Mouse (Mus musculus): ENCODE measurements at regions not wholly inside any gene's neighbourhood (a gene's known extent, or its start where the extent isn't known, plus 50 kb on each side); places are given as distances from the start of the nearest gene placed in this dataset.

- DNase-seq (ENCODE audit: low spot score in 2 of 2): no peak
Observed at GRCm38 (mm10) chr1:133549816-133550215, 60.3 kb downstream of the Snrpe start.

GRCm38 (mm10) chr1:133548971-133549370 lies 61.1 kb downstream of the Snrpe start:
- DNase-seq (ENCODE audit: low spot score in 2 of 2): no peak

- no peak for DNase-seq (ENCODE audit: low spot score in 2 of 2)
Observed at GRCm38 (mm10) chr1:133547541-133547940, 62.5 kb downstream of the Snrpe start.

GRCm38 (mm10) chr1:133544996-133545395 lies 65.1 kb downstream of the Snrpe start:
- no peak for DNase-seq (ENCODE audit: low spot score in 2 of 2)

GRCm38 (mm10) chr1:133543751-133544150 lies 66.3 kb downstream of the Snrpe start:
- DNase-seq (ENCODE audit: low spot score in 2 of 2): no peak

GRCm38 (mm10) chr1:133541996-133542775 lies 67.9 kb downstream of the Snrpe start:
- DNase-seq (ENCODE audit: low spot score in 2 of 2): no peak

GRCm38 (mm10) chr1:133530698-133531097 lies 79.4 kb downstream of the Snrpe start:
- no peak for DNase-seq (ENCODE audit: low spot score in 2 of 2)

- DNase-seq (ENCODE audit: low spot score in 2 of 2): no peak
Observed at GRCm38 (mm10) chr1:133529817-133530216, 80.3 kb downstream of the Snrpe start.

GRCm38 (mm10) chr1:133527651-133528385 lies 82.3 kb downstream of the Snrpe start:
- peak in 1 of 2 experiments; percentile 1 for DNase-seq (ENCODE audit: low spot score in 2 of 2)

- no peak for DNase-seq (ENCODE audit: low spot score in 2 of 2)
Observed at GRCm38 (mm10) chr1:133522825-133523224, 87.3 kb downstream of the Snrpe start.

- no peak for DNase-seq (ENCODE audit: low spot score in 2 of 2)
Observed at GRCm38 (mm10) chr1:133520652-133521051, 89.4 kb downstream of the Snrpe start.

- DNase-seq (ENCODE audit: low spot score in 2 of 2): no peak
Observed at GRCm38 (mm10) chr1:133517020-133517419, 92.8 kb upstream of the Sox13 start.

- DNase-seq (ENCODE audit: low spot score in 2 of 2): no peak
Observed at GRCm38 (mm10) chr1:133504116-133504515, 79.9 kb upstream of the Sox13 start.

GRCm38 (mm10) chr1:133503336-133503735 lies 79.2 kb upstream of the Sox13 start:
- DNase-seq (ENCODE audit: low spot score in 2 of 2): no peak

- no peak for DNase-seq (ENCODE audit: low spot score in 2 of 2)
Observed at GRCm38 (mm10) chr1:133501016-133501415, 76.8 kb upstream of the Sox13 start.

GRCm38 (mm10) chr1:133492986-133493741 lies 69.0 kb upstream of the Sox13 start:
- peak in 1 of 2 experiments; percentile 47 for DNase-seq (ENCODE audit: low spot score in 2 of 2)

- DNase-seq (ENCODE audit: low spot score in 2 of 2): no peak
Observed at GRCm38 (mm10) chr1:133492291-133492985, 68.3 kb upstream of the Sox13 start.

- no peak for DNase-seq (ENCODE audit: low spot score in 2 of 2)
Observed at GRCm38 (mm10) chr1:133491857-133492290, 67.7 kb upstream of the Sox13 start.

- DNase-seq (ENCODE audit: low spot score in 2 of 2): no peak
Observed at GRCm38 (mm10) chr1:133487171-133487901, 63.2 kb upstream of the Sox13 start.

GRCm38 (mm10) chr1:133486370-133486769 lies 62.2 kb upstream of the Sox13 start:
- DNase-seq (ENCODE audit: low spot score in 2 of 2): no peak

GRCm38 (mm10) chr1:133482891-133483290 lies 58.7 kb upstream of the Sox13 start:
- DNase-seq (ENCODE audit: low spot score in 2 of 2): no peak
